Mouse (Mus musculus): ENCODE measurements around the gene Swt1. TPM values are rescaled to one million over a fixed set of nuclear protein-coding genes. Genes with fewer than 3 reads are reported as not detected.
A peak's percentile ranks its signal among the peaks of the same experiment; 100 is the strongest.
"Not testable (repeated sequence)": the region's sequence is repeated elsewhere in the genome, so short reads cannot be mapped to it uniquely, and the experiment has no call there.

Swt1 gene
- total RNA-seq, 2 experiments from 2014 or later, result 12.2 to 14.3 TPM

- DNase-seq (ENCODE audit: low spot score in 2 of 2), result no peak
Observed at GRCm38 (mm10) chr1:151367721-151368324, 60.4 kb downstream of the Swt1 start.

DNA sequence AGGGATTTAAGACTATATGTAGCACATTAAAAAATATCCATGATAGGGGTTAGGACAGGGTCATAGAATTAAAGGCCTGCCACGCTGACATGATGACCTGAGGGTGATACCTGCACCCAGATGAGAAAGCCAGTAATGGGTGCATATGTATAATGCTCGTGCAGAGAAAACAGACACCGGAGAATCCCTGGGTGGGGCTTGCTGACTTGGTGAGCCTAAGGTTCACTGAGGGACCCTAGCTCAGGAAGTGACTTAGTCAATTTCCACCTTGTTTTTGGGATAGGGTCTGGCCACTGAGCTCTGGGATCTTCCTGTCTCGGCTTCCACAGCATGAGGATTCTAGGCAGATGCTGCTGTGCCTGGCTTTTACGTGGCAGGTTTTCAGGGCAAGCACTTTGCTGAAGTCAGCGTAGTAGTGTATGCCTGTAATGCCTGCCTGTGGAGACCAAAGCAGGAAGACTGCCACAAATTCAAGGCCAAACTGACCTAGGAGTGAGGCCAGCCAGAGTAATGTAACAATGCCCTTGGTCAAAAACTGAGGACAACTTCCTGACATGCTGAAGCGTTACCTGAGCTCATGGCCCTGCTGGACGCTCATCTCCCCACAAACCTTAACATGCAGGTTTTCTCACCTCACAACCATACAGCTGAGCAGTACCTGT lies 61.2 kb downstream of the Swt1 start:
- no peak for DNase-seq (ENCODE audit: low spot score in 2 of 2)

DNA sequence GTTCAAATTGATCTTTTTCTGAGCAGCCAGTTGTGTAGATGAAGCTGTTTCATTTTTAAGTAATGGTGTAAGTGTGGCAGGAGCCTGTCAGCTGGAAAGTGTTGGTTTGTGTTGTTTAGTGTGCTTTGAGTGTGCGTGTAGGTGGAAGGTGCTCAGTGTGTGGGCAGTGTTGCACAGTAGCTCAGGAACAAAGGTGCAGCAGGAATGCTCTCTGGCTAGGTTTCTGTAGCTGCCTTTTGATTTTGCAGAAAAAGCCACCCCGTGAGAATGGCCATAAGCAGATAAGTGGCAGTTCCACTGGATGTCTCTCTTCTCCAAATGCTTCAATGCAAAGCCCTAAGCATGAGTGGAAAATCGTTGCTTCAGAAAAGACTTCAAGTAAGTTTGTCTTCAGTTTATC lies 68.9 kb downstream of the Swt1 start:
- peak in 1 of 2 experiments; percentile 15 for DNase-seq (ENCODE audit: low spot score in 2 of 2)

DNA sequence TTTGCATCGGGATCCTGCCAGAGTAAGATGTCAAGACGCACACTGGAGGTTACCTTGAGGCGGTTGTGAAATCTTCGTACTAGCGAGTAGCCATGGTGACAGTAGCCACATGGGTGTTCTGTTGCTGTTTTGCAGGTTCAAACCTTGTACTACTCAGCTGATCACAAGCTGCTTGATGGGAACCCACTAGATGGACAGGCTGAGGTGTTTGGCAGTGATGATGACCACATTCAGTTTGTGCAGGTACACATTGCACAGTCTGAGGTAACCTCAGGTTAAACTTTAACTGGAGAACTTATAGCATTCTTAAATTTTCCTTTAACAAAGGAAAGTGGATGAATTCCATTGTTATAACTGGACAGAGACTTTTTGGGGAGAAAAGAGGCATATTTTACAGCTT lies 72.3 kb downstream of the Swt1 start:
- DNase-seq (ENCODE audit: low spot score in 2 of 2), result no peak

DNA sequence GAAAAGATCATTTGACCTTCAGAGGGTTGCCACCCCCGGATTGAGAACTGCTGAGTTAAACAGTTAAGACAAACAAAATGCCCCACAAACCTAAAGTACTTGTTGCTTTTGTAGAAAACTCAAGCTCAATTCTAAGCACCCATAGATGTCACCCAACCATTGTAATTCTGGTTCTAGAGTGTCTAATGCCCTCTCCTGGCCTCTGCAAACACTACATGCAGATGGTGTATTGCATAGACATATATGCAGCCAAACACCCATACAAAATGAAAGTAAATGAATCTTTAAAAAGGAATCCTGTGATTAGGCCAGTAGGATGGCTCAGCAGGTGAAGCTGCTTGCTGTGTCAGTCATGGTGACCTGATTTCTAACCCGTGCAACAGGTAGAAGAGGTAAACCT lies 75.3 kb downstream of the Swt1 start:
- no peak for DNase-seq (ENCODE audit: low spot score in 2 of 2)

GRCm38 (mm10) chr1:151348293-151348692 lies 80.0 kb downstream of the Swt1 start:
- not testable (repeated sequence) for DNase-seq (ENCODE audit: low spot score in 2 of 2)

DNA sequence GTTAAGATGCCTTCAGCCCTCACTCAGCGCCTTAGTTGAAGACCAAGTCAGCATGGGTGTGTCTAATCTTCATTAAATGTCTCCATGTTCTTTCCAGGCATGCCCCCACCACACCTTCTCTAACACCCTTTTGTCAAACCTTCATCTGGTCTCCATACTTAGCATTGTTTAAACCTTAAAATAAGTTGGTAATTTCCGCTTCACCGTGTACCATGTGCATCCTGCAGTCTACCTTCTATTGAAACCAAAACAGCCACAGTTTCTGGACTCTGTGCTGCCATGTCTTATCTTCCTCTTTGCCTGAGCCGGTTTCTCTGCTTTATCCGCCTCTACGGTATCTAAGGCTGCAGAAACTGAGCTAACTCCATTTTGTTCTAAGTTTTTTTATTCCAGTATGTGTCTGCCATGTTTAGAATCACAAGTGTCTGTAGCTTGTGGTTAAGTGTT lies 81.6 kb downstream of the Swt1 start:
- DNase-seq (ENCODE audit: low spot score in 2 of 2), result no peak

- DNase-seq (ENCODE audit: low spot score in 2 of 2), result no peak
Observed at GRCm38 (mm10) chr1:151345863-151346195, 82.4 kb downstream of the Swt1 start.

- DNase-seq (ENCODE audit: low spot score in 2 of 2), result peak; percentile 98 to 99
Observed at GRCm38 (mm10) chr1:151345109-151345862, 83.0 kb downstream of the Swt1 start.

DNA sequence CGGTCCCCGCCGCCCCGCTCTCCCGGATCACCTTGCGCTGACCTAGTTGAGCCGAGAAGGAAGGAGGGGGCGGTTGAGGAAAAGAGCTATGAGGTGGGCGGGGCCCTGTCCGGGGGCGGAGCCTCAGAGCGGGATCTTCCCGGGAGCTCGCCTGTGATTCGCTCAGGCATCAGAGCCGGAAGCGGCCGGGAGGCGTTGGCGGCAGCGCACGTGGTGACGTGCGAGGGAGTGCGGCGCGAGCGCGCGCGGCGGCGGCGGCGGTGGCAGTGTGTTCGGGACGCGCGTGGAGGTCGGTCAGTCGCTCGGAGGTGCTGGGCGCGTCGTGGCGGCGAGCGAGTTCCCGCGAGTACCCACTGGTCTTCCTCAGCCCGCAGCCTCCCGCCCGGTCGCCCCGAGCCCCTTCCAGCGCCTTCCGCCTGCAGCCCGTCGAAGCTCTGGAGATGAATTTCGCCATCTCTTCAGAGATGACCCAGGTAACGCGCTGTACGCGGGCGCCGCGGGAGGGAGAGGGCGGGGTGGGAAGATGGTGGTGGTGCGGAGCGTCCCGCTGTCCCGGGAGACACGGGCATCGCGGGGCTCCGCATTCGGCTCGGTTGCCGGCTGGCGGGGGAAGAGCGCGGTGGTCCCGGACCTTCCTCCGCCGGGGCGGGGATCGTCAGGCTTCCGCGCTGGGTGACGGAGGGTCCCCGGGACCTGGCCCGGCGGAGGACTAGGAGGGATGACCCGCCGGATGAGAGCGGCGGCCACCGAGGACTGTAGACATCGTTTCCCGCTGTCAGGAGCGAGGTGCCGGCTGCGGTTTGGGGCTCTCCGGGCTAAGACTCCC lies 83.8 kb downstream of the Swt1 start, which contains the start of gene Ivns1abp:
Ivns1abp (plus strand) TSS at position 195 of the 826 bp plus-strand sequence.
- peak; percentile 95 to 99 for DNase-seq (ENCODE audit: low spot score in 2 of 2)

DNA sequence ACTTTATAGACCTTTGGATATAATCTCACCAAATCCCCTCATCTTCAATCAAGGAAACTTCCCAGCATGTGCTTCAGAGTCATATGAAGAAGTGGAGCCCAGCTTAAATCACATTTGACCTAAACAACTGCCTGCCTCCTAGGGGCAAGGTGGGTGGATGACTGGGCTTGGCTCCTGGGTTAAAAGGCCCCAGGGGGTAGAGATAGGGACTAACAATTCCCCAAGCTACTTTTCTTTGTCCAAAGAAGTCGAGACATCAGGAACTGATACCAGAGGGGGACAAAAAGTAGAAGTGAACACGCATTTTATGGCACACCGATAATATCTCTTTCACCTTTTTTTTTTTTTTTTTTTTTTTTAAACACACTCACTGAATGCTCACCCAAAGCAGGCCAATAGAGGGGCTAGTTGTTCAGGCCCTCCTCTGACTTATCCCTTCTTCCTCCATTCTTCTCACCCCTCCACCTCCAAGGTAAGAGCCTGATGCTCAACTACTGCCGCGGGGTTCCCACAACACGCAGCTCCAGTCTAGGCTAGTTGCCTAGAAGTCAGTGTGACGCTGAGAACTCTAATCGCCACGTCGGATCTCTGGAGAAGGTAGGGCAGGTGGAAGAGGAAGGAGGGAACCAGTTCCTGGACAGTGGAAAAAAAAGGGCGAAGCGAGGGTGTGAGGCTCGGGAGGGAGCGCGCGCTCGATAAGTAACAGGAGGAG lies 84.5 kb downstream of the Swt1 start:
- no peak for DNase-seq (ENCODE audit: low spot score in 2 of 2)

DNA sequence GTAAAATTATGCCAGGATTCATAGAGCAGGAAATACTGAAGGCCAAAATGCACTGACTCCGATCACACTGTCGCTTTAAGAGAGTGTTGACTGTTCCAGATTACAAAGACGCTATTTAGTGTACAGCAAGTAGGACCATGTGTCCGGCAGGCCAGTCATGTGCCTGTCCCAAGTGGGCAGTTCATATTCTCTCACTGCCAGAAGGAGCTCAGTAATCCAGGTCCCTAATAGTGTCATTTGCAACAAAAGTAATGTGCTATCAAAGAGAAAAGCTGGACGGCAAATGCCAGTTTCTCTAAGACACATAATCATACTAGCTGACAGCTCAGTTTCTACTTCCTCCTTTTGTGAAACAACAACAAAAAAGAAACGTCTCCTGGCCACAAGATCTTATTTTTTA lies 85.3 kb downstream of the Swt1 start:
- DNase-seq (ENCODE audit: low spot score in 2 of 2), result no peak

GRCm38 (mm10) chr1:151342311-151342710 lies 85.9 kb downstream of the Swt1 start:
- no peak for DNase-seq (ENCODE audit: low spot score in 2 of 2)

GRCm38 (mm10) chr1:151341321-151342044 lies 86.8 kb downstream of the Swt1 start:
- DNase-seq (ENCODE audit: low spot score in 2 of 2), result no peak

DNA sequence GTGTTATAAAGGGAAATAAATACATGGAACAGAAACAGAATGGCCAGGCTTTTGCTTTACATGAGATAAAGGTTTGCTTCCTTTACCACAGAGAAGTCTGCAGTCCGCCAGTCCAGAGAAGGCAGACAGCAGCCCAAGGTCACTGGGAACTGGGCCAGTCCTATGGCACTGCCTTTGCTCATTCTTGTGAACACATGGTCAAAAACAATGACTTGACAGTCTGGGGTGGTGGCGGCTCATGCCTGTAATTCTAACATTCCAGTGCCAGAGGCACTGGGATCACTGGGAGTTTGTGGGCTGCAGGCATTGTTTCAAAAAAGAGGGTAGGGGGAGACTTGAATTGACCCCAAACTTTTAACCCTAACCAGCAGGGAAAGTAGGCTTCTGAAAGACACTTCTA lies 89.3 kb downstream of the Swt1 start:
- no peak for DNase-seq (ENCODE audit: low spot score in 2 of 2)

DNA sequence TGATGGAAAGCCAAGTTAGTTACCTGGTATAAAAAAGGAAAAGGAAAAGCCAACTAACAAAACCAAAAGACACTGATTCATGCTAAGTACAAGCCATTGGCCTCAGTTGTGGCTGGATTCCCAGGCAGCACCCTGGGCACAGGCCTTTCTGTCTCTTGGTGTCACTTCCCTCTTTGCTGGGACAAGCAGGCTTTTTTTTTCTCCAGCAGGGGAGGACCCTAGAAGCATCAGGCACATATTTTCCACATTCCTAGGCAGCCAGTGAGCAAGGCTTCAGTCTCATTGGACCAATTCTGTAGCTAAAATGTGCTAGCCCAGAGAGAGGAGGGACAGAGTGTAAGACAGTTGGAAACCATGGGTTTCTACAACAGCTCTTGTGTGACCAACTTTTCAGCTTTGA lies 90.0 kb downstream of the Swt1 start:
- no peak for DNase-seq (ENCODE audit: low spot score in 2 of 2)

- DNase-seq (ENCODE audit: low spot score in 2 of 2), result no peak
Observed at GRCm38 (mm10) chr1:151332819-151333218, 95.4 kb downstream of the Swt1 start.

GRCm38 (mm10) chr1:151329601-151330000 lies 98.7 kb downstream of the Swt1 start:
- no peak for DNase-seq (ENCODE audit: low spot score in 2 of 2)

DNA sequence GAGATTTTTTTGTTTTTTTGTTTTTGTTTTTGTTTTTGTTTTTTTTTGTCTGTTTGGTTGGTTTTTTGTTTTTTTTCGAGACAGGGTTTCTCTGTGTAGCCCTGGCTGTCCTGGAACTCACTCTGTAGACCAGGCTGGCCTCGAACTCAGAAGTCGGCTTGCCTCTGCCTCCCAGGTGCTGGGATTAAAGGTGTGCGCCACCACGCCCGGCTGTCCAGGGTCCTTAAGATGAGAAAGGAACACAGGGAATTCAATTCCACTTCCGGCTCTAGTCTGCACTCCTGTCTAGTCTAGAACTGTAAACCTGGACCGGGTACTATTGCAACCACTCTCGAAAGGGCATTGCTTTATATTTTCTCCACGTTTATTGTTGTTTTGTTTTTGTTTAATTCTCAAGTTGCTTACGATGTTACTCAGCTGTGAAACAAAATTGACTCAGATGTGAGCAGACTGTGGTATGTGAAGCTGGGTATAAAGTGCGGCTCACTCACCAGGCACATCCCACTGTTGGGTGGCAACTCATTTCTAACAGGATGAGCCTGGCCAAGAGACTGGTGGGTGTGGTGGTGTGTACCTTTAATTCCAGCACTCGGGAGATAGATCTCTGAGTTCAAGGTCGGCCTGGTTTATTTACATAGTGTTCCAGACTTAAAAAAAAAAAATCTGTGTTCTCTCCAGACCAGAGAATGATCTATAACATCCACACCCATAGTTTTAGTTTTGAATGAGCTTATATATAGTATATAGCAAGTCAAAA lies 99.7 kb downstream of the Swt1 start:
- no peak for DNase-seq (ENCODE audit: low spot score in 2 of 2)

Data from left cerebral cortex, adult 18-20 months (tissue).